Mouse (Mus musculus): ENCODE measurements around the gene Kif9. TPM values are rescaled to one million over a fixed set of nuclear protein-coding genes. Genes with fewer than 3 reads are reported as not detected.

The Kif9 gene
- total RNA-seq, 1 experiment = 0.71 TPM

- Histone ChIP-seq H3K36me3 (ENCODE audit: control insufficient read depth, insufficient read depth, low read length, poor library complexity, severe bottlenecking) (peaks cover 4% of the 10 kb centered on the region; the same call in 1 of the 2 replicates), H3K27ac (ENCODE audit: insufficient read depth, low read depth, low read length, poor library complexity, severe bottlenecking) (no peak overlapping the region), H3K4me1 (ENCODE audit: control insufficient read depth in 2 of 2, insufficient read depth in 2 of 2, low read length in 2 of 2, poor library complexity in 1 of 2) (no peaks in the 10 kb centered on the region), H3K9ac (ENCODE audit: insufficient read depth, low read depth, low read length, poor library complexity, severe bottlenecking) (no peak overlapping the region), H3K4me3 (ENCODE audit: insufficient read depth in 1 of 2, low read depth in 1 of 2, low read length in 2 of 2, poor library complexity in 1 of 2, severe bottlenecking in 1 of 2) (no peak overlapping the region), H3K9me3 (ENCODE audit: control insufficient read depth, insufficient read depth, low read depth, low read length) (no peaks in the 10 kb centered on the region)
- TF ChIP-seq CHD2 (IDR thresholded peaks at IDR 0.05; ENCODE audit: low read depth, low read length) (no peak), ZC3H11A (IDR thresholded peaks at IDR 0.05; ENCODE audit: borderline replicate concordance, low read depth, low read length) (no peak)
- no peak for DNase-seq (ENCODE audit: low read depth, low spot score)
- in situ Hi-C loops (cut with MboI; ENCODE audit: low sequenced_read_pairs in 2 of 2, unreplicated experiment in 2 of 2) = no loop called here
Observed at GRCm38 (mm10) chr9:110452523-110452922, 24.2 kb upstream of the Kif9 start.

GRCm38 (mm10) chr9:110457926-110458325 lies 18.8 kb upstream of the Kif9 start:
- DNase-seq (ENCODE audit: low read depth, low spot score) = no peak
- TF ChIP-seq MAFK (IDR thresholded peaks at IDR 0.05; ENCODE audit: insufficient read depth, low read depth, low read length) (no peak), ZC3H11A (IDR thresholded peaks at IDR 0.05; ENCODE audit: borderline replicate concordance, low read depth, low read length) (no peak), HCFC1 (IDR thresholded peaks at IDR 0.05; ENCODE audit: borderline replicate concordance, insufficient read depth, low read length) (no peak), ZNF384 (IDR thresholded peaks at IDR 0.05; ENCODE audit: low read depth, low read length) (no peak), CHD2 (IDR thresholded peaks at IDR 0.05; ENCODE audit: low read depth, low read length) (no peak)
- H3K4me1 ChIP-seq (ENCODE audit: control insufficient read depth in 2 of 2, insufficient read depth in 2 of 2, low read length in 2 of 2, poor library complexity in 1 of 2) = no peaks in the 10 kb centered on the region
- H3K36me3 ChIP-seq (ENCODE audit: control insufficient read depth, insufficient read depth, low read length, poor library complexity, severe bottlenecking) = peaks cover 2% of the 10 kb centered on the region; the same call in 1 of the 2 replicates
- H3K9me3 ChIP-seq (ENCODE audit: control insufficient read depth, insufficient read depth, low read depth, low read length) = no peaks in the 10 kb centered on the region
- no peak overlapping the region for H3K4me3 ChIP-seq (ENCODE audit: insufficient read depth in 1 of 2, low read depth in 1 of 2, low read length in 2 of 2, poor library complexity in 1 of 2, severe bottlenecking in 1 of 2)
- no peak overlapping the region for H3K27ac ChIP-seq (ENCODE audit: insufficient read depth, low read depth, low read length, poor library complexity, severe bottlenecking)
- no peak overlapping the region for H3K9ac ChIP-seq (ENCODE audit: insufficient read depth, low read depth, low read length, poor library complexity, severe bottlenecking)
- in situ Hi-C loops (cut with MboI; ENCODE audit: low sequenced_read_pairs in 2 of 2, unreplicated experiment in 2 of 2) = no loop called here

GRCm38 (mm10) chr9:110459145-110459727 lies 17.5 kb upstream of the Kif9 start:
- in situ Hi-C loops (cut with MboI; ENCODE audit: low sequenced_read_pairs in 2 of 2, unreplicated experiment in 2 of 2) = no loop called here
- DNase-seq (ENCODE audit: low read depth, low spot score) = no peak
- no peaks in the 10 kb centered on the region for H3K9me3 ChIP-seq (ENCODE audit: control insufficient read depth, insufficient read depth, low read depth, low read length)
- no peaks in the 10 kb centered on the region for H3K4me1 ChIP-seq (ENCODE audit: control insufficient read depth in 2 of 2, insufficient read depth in 2 of 2, low read length in 2 of 2, poor library complexity in 1 of 2)
- no peak overlapping the region for H3K27ac ChIP-seq (ENCODE audit: insufficient read depth, low read depth, low read length, poor library complexity, severe bottlenecking)
- TF ChIP-seq ZNF384 (IDR thresholded peaks at IDR 0.05; ENCODE audit: low read depth, low read length) (no peak), MAFK (IDR thresholded peaks at IDR 0.05; ENCODE audit: insufficient read depth, low read depth, low read length) (no peak), CHD2 (IDR thresholded peaks at IDR 0.05; ENCODE audit: low read depth, low read length) (no peak), ZC3H11A (IDR thresholded peaks at IDR 0.05; ENCODE audit: borderline replicate concordance, low read depth, low read length) (no peak), HCFC1 (IDR thresholded peaks at IDR 0.05; ENCODE audit: borderline replicate concordance, insufficient read depth, low read length) (no peak)
- H3K36me3 ChIP-seq (ENCODE audit: control insufficient read depth, insufficient read depth, low read length, poor library complexity, severe bottlenecking) = peaks cover 2% of the 10 kb centered on the region; the same call in 1 of the 2 replicates
- H3K9ac ChIP-seq (ENCODE audit: insufficient read depth, low read depth, low read length, poor library complexity, severe bottlenecking) = no peak overlapping the region
- no peak overlapping the region for H3K4me3 ChIP-seq (ENCODE audit: insufficient read depth in 1 of 2, low read depth in 1 of 2, low read length in 2 of 2, poor library complexity in 1 of 2, severe bottlenecking in 1 of 2)

GRCm38 (mm10) chr9:110460884-110461815 lies 15.6 kb upstream of the Kif9 start:
- in situ Hi-C loops (cut with MboI; ENCODE audit: low sequenced_read_pairs in 2 of 2, unreplicated experiment in 2 of 2) = no loop called here
- TF ChIP-seq CHD2 (IDR thresholded peaks at IDR 0.05; ENCODE audit: low read depth, low read length) (no peak), HCFC1 (IDR thresholded peaks at IDR 0.05; ENCODE audit: borderline replicate concordance, insufficient read depth, low read length) (no peak)
- DNase-seq (ENCODE audit: low read depth, low spot score) = no peak

More at GRCm38 (mm10) chr9:110460884-110461815, 15.6 kb upstream of the Kif9 start:
- Histone ChIP-seq H3K4me1 (ENCODE audit: control insufficient read depth in 2 of 2, insufficient read depth in 2 of 2, low read length in 2 of 2, poor library complexity in 1 of 2) (no peaks in the 10 kb centered on the region), H3K27ac (ENCODE audit: insufficient read depth, low read depth, low read length, poor library complexity, severe bottlenecking) (no peak overlapping the region), H3K4me3 (ENCODE audit: insufficient read depth in 1 of 2, low read depth in 1 of 2, low read length in 2 of 2, poor library complexity in 1 of 2, severe bottlenecking in 1 of 2) (no peak overlapping the region), H3K9ac (ENCODE audit: insufficient read depth, low read depth, low read length, poor library complexity, severe bottlenecking) (no peak overlapping the region), H3K9me3 (ENCODE audit: control insufficient read depth, insufficient read depth, low read depth, low read length) (no peaks in the 10 kb centered on the region), H3K36me3 (ENCODE audit: control insufficient read depth, insufficient read depth, low read length, poor library complexity, severe bottlenecking) (no peaks in the 10 kb centered on the region)
